Mouse (Mus musculus) adrenal gland, adult 2 months (tissue): ENCODE data around the gene Nphs1. TPM values are rescaled to one million over a fixed set of nuclear protein-coding genes. Genes with fewer than 3 reads are reported as not detected.

Experiments
- DNase-seq: peaks from one replicate; pipeline ENCODE4 v3.0.0; 2021
- long read RNA-seq: library from polyadenylated mRNA; stranded (forward); transcript quantifications from one replicate; pipeline ENCODE4 v2.0.0, GENCODE M21; 2021
- polyA plus RNA-seq: library from polyadenylated mRNA; depleted of rRNA; stranded (reverse); fragments of >200 nt; gene quantifications from 2 replicates; pipeline ENCODE4 v1.2.3, GENCODE M21; 2012; rRNA removed
- total RNA-seq, 2 experiments: library from RNA; stranded (reverse); gene quantifications; 2 replicates each; pipeline ENCODE4 v1.2.3; 2021

The Nphs1 gene
- total RNA-seq (not detected), polyA plus RNA-seq (not detected in 2 replicates)
- long read RNA-seq, partial matches to known transcripts = 0 of 1 reads
- long read RNA-seq, other reads (novel, unspliced or antisense) = 1 of 1 reads

DNA sequence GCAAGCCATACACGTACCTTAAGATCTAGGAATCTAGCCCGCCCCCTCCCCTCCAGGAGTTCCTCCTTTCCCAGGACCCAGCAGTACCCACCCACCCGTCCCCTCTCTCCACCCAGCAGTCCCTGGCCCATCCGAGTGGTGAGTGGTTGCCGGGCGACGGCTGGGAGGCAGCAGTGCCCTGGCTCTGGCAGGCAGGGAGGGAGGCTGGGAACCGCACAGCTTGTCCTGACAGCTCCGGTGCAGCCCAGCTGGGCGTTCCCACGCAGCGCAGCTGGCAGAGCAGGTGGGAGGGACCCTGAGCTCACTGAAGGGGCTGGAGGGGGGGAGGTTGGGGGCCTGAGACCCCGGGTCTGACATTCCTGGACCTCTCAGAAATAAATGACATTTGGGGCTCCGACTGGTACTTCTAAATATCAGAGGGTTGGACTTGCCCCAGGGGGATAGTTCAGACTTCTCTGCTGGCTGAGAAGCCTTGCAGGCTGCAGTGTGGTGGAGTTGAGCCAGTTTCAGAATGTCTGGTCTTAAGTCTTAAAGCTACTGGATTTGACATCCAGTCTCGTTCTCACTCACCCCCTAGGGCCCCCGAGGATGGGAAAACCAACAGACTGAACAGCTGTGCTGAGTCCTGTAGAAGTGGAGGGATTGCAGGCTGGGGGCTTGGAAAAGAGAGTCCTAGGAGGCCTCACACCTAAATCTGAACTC lies at the start of gene Nphs1, which contains the start of gene Kirrel2:
TSS of gene Nphs1 (plus strand) at position 687 of the 702 bp plus-strand sequence.
TSS of gene Kirrel2 (minus strand) at position 62 of the 702 bp plus-strand sequence.
- no peak for DNase-seq

DNA sequence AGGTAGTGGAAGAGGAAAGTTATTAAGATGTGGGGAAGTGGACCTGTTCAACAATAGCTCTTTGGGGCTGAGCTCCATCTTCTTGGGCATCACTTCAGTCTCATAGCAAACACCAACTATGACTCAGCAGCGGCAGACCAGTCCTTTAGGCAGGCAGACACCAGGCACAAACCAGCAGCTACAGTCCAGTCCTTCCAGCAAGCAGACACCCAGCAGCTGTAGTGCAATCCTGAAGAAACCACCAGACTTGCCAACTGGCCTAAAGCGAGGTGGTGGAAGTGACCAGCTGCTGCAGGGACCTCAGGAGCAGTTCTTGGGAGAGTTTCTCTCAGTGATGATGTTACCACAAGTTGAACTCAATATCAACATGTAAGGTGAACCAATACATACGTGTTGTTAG lies 49.5 kb upstream of the Nphs1 start:
- no peak for DNase-seq

DNA sequence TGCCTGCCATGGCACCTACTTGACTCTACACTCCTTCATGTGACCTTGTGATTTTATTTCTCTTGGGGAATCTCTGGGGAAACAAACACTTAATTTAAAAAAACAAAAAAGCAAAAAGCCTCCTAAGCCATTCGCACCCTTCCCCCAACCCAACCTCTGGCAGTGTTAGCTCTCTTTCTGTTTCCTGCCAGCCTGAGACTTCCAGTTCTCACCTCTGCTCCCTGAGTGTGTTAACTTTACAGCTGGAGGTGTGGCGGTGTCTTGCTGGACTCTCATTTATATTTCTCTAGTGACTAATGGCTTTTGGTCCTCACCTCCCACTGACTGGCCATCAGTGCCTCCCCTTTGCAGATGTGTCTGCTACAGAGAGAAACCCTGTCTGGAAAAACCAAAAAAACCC lies 48.3 kb upstream of the Nphs1 start:
- DNase-seq = no peak

DNA sequence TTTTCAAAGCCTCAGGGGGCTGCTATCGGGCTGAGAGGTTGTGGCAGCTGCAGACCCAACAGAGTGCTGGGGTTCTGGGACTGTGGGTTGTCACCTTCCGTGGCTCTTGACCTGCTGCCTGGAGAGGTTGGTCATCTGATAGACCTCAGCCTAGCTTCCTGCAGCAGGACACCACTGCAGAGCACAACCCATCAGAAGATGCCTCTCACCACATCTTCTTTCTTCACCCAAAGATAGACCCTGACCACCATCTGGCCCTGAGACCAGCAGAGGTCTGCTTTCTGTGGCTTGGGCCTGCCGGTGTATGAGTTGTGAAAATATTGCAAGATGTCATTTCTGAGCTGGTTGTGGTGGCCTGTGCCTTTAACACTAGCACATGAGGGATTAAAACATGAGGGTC lies 47.1 kb upstream of the Nphs1 start:
- DNase-seq = no peak

DNA sequence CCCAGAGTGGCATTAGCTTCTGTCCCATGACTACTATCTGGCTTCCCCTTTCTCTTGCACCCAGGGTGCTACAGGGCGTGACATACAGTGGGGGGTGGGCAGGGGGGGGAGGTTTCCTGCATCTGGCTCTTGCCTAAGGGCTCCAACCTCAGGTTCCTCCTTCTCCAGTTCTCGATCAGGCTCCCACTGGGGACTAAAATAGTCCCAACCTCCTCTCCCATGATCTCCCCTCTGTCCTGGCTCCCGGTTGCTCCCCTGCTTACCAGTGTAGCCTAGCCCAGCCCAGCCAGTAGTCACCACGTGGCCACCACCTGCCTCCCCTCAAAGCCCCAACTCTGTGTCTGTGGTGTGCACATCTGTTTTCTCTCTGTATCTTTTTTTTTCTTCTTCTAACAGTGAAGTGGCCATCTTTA lies 45.4 kb upstream of the Nphs1 start:
- no peak for DNase-seq

DNA sequence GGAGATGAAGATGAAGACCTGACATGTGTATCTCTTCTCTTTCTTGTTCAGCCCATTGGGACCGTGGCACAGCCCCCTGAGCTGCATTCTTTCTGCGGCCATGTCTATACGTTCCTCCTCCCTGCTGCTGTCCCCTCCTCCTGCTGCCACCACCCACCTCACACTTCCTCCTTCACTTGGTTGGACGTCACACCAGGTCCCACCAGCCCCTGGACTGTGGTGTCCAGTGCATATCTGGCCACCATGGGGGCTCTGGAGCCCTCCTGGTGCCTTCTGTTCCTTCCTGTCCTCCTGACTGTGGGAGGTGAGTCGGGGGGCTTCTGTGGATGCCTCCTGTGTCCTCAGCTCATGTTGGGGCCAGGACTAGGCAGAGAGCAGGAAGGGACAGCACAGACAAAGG lies 44.5 kb upstream of the Nphs1 start, which contains the start of gene Tyrobp:
TSS of gene Tyrobp (plus strand) at position 165 of the 400 bp plus-strand sequence.
- DNase-seq = peak; percentile 23

DNA sequence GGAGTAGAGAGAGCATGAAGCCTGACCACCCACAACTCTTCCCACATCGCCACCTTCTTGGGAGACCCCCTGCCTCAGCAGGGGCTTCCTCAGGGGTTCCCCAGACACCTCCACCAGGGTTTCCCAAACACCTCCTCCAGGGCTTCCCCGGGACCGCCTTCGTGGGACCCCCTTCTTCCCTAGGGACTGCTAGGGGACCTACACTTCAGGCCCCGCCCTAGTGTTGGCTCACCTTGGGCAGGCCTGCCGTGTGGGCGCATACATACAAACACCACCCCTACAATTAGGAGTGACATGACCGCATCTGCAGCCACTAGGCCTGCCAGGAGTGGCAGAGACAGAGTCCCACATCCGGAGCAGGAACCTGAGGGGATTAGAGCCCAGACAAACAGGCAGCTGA lies 40.3 kb upstream of the Nphs1 start:
- no peak for DNase-seq

DNA sequence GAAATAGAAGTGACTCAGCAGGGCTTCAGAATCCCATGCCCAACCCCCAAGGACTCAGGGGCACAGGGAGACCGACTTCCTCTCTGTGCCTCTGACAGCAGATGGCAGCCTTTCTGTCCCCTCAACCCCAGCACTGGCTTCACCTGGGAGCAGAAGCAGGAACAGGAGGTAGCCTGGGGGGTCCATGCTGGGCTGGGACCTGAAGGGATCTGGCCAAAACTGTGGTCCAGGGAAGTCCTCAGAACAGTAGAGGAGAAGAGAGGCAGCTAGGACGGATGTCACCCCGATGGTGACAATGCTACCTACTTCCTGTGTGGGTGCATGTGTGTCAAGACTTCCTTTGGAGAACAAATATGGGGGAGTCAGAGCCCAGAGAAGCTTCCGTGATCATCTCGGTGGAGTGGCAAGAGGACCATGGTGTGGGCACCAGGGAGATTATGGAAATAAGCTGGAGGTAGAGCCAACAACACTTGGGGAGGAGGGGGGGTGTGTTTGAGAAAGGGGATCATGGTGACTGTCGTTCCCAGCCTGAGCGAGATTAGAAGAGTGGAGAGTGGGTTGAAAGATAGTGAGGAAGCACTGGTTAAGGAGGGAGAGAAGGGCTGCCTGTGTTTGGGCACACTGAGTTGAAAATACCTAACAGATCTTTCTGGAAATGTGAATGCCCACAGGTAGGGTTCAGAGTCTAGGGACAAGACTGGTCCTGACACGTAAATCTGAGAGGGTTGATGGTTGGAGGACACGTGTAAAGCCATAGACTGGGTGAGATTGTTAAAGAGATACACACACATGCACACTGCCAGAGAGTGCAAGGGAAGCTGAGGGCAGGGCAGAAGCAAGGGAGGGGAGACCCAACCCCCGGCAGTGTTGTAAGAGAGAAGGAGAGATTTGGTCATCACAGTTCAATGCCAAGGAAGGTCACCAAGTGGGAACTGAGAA lies 38.3 kb upstream of the Nphs1 start, which contains the start of gene Hcst:
TSS of gene Hcst (minus strand) at position 294 of the 939 bp plus-strand sequence.
- peak; percentile 25 for DNase-seq

DNA sequence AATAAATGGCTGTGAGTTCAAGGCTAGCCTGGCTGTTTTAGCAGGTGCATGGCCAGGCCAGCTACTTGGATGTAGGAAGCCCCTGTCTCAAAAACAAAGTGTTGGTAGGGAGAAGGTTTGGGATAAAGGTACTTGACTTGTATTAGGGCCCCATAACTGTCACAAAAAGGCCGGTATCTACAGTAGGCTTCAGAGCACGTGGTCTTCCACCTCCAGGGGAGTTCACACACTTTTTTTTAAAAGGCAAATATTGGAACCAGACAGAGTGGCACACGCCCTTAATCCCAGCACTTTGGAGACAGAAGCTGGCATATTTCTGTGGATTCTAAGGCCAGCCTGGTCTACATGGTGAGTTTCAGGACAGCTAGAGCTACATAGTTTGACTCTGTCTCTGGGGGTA lies 37.4 kb upstream of the Nphs1 start:
- no peak for DNase-seq

DNA sequence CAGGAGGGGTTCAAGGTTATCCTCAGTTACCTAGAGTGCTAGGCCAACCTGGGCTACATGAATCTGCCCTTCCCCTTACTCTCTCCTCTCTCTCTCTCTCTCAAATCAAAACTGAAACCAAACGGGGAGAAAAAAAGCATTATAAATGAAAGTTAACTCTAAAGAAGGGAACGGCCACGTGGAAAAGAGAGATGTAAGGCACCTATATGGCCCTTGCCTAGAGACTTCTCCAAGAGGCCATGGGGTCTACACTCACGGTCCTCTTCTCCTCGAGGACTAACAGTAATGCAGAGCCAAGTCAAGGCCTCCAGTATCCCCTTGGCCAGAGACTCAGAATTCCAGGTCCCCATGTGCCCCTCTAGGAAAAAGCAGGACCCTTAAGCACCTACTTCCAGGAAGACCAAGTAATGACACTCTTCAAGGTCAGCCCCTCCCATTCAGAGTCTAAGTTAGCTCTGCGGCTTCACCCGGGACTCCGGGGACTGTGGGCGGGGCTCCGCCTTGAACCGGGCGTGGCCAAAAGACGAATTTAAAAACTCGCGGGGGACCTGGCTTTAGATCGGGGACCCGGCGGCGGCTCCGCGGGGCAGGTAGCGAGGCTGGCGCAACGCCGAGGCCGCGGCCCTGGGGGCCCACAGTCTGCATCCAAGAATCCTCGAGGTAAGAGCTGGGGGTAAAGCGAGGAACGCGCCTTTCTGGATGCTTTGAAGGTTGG lies 36.8 kb upstream of the Nphs1 start, which contains the start of gene Nfkbid:
TSS of gene Nfkbid (plus strand) at position 558 of the 715 bp plus-strand sequence.
- DNase-seq = peak; percentile 87

DNA sequence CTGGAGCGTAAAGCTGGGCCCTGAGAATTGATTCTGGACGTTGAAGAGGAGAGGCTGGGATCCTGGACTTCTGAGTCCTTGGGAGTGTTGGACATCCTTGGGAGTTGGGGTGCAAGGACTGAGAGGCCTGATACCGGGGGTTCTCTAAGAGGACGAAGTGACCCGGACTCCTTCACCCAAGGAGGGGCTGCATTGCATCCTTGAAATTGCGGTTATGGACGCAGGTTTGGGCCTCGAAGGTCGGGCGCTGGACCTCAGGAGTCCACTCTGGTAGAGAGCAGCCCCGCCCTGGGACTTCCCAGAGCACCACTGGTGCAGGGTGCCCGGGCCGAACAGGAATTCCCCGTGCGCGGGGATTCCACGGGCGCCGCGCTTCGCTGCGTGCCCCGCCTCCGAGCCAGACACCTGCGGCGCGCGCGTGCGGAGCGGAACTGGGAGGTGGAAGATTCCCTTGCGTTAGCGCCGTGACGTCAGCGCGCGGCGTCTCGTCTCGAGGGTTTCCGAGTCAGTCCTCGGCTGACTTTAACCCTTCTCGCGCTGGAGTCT lies 36.2 kb upstream of the Nphs1 start:
- DNase-seq = peak; percentile 91

DNA sequence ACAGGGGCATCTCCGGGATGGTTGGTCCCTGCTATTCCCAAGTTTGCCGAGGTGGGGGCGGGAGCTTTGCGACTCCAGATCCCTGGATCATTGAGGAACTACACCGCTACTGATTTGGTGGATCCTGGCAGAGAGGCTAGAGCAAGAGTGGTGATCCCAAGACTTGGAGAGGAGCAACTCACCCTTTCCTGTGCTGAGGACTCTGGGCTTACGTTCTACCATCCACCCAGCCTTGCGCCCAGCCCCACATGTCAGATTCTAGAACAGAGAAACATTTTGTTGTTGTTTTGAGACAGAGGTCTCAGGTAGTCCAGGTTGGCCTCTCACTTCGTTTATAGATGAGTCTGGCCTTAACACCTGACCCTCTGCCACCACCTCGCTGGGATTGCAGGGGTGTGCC lies 35.6 kb upstream of the Nphs1 start:
- no peak for DNase-seq

DNA sequence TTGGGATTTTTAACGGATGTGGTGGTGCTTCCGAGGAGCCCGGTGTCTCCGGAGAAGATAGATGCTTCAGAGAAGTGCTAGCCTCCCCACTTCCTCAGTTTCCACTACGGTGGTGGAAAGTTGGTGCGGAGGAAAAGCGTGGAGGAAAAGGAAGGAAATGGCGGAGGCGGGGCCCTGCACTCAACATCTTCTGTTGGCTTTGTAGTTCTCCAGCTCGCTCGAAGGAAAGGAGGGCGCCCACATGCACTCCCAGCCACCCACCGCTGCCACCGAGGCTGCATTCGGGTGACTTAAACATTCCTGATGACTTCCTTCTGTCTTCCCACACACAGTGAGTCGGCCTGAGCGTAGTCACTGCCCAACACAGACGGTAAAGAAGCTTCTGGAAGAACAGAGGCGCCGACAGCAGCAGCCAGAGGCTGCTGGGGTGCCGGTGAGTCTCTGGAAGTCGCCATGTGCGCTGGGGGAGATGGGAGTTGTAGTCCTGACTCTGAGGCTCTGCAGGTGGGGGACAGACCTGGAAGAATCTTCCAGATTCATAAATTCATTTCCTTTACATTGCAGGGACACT lies 35.0 kb upstream of the Nphs1 start:
- peak; percentile 39 for DNase-seq

DNA sequence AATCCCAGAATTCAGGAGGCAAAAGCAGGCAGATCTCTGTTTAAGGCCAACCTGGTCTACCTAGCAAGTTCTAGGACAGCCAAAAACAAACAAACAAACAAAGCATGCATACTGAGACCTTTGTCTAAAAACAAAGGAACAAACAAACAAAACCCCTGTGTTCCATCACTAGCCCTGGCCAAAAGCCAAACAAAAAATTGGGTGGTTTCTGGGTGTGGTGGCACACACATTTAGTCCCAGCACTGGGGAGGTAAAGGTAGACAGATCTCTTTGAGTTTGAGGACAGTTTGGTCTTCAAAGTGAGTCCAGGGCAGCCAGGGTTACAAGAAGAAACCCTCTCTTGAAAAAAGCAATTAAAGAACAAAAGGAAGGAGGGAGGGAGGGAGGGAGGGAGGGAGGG lies 28.8 kb upstream of the Nphs1 start:
- no peak for DNase-seq

DNA sequence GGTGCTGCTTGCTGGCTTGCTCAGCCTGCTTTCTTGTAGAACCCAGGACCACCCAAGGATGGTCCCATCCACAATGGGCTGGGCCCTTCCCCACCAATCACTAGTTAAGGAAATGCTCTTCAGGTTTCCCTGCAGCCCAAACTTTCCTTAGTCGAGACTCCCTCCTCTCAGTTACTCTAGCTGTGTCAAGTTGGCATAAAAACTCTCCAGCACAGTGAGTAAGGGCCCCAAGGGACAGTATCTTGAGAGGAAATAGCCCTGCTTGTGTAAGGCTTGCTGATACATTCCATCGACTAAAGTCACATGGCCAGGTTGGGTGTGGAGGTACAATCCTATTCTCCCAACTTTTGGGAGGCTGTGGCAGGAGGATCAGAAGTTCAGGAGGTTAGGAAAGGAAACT lies 27.9 kb upstream of the Nphs1 start:
- no peak for DNase-seq

DNA sequence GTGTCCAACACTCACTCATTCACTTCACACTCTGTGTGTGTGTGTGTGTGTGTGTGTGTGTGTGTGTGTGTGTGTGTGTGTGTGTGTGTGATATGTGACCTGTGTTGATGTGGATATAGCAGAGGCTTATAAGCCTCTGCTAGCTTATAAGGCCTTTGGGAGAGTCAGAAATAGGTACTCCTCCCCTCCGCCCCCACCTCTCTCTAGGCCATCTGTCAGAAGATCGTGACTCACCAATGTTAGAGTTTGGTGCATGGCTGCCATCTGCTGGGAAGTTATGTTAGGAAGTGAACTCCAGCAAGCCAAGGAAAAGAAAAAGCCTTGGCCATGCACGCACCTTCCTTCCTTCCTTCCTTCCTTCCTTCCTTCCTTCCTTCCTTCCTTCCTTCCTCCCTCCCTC lies 26.3 kb upstream of the Nphs1 start:
- DNase-seq = peak; percentile 71

DNA sequence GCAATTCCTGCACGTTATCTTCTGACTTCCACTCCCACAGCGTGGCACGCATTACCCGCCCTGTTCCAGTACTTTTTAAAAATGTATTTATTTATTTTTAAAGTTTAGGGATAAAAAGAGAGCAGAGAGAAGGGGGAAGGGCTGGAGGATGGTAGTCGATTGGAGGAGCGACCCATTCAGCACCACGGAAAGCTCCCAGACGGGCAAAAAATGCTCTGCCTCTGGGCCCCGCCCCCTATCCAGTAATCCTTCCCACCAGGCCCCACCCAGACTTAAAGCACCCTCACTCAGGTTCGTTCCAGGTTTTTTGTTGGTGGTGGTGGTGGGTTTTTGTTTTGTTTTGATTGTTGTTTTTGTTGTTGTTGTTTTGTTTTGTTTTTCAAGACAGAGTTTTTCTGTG lies 23.9 kb upstream of the Nphs1 start:
- peak; percentile 70 for DNase-seq

DNA sequence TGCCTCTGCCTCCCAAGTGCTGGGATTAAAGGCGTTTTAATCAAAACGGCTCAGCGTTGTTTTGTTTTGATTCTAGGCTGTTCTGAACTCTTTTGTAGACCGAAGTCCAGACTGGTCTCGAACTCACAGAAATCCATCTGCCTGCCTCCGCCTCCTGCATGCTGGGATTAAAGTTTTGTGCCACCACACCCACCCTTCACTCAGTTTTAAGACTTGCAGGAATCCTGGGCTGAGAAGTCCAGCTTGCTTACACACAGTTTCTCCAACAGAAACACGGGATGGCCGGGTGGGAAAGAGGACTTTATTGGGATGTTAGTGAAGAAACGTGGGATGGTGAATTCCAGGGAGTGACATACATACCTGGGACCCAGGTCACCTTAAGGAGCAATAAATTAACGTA lies 23.4 kb upstream of the Nphs1 start:
- DNase-seq = no peak

DNA sequence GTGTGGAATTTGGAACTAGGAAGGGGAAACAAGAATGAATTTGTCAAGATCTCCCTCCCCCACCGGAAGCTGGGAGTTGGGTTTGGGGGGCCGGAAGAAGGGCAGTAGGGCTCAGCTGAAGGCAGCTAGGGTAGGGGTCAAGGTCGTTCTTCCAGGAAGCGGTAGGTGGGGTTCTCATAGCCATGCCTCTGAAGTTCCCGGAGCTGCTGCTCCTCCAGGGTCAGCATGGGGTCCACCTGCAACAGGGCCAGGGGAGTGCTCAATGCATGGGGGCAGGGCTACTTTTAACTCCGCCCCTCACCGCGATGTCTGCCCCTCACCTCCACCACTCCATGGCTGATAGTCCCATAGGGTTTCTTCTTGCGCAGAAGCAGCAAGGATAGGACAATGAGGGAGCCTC lies 23.0 kb upstream of the Nphs1 start:
- no peak for DNase-seq

DNA sequence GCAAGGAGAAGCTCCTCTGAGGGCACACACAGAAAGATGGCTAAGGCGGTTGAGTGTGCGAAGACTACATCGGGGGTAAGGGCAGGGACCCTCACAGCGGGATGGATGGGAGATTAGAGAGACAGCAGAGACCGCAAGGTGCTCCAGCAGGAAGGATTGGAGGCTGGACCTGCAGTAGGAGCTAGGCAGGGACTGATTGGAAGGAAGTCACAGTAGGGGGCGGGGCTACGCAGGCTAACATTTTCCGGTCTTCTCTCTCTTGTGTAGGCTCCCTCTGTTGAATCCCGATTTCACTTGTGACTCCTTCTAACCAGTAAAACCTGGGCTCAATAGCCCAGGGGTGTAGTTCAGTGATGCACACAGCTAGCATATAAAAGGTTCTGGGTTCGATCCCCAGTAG lies 21.2 kb upstream of the Nphs1 start:
- no peak for DNase-seq

DNA sequence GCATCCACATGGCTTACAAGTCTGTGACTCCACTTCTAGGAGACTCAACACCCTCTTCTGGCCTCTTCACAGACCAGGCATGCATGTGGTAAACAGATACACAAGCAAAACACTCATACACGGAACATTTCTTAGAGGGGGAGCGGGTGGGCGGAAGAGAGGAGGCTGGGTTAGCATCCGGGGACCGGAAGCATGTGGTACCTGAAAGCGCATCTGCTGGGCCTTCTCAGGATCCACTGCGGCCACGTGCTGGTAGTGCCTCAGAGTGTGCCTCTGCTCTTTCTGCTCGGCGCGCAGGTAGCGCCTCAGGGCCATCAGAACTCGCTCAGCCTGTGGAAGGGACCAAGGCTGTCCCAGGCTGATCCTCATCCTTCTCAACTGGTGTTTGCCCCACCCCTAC lies 18.4 kb upstream of the Nphs1 start:
- DNase-seq = no peak
